Mouse (Mus musculus) small intestine, adult 2 months (tissue): Measurements from ENCODE around the gene Ctf2. TPM values are rescaled to one million over a fixed set of nuclear protein-coding genes. Genes with fewer than 3 reads are reported as not detected.
"Not testable (repeated sequence)": the region's sequence is repeated elsewhere in the genome, so short reads cannot be mapped to it uniquely, and the experiment has no call there.

Experiments
- H3K27ac ChIP-seq: fragments of 200-500 bp; 2 replicates; pipeline ENCODE4 v1.5.1; 2012; ENCODE audit warnings: low read depth, low read length, control low read depth, inconsistent platforms; ENCODE audit not compliant: insufficient read depth
- H3K27me3 ChIP-seq: fragments of 200-500 bp; 2 replicates; pipeline ENCODE4 v1.6.1; 2012; ENCODE audit warnings: mild to moderate bottlenecking, moderate library complexity, low read length, inconsistent platforms; ENCODE audit not compliant: control insufficient read depth, insufficient read depth
- H3K36me3 ChIP-seq: fragments of 200-500 bp; 2 replicates; pipeline ENCODE4 v1.6.1; 2012; ENCODE audit warnings: mild to moderate bottlenecking, low read length, control low read depth, inconsistent platforms; ENCODE audit not compliant: control insufficient read depth, insufficient read depth
- H3K4me1 ChIP-seq: fragments of 200-500 bp; 2 replicates; pipeline ENCODE4 v1.6.1; 2012; ENCODE audit warnings: low read length, inconsistent platforms, mixed read lengths; ENCODE audit not compliant: control insufficient read depth, insufficient read depth, insufficient read length
- H3K4me3 ChIP-seq: fragments of 200-500 bp; 2 replicates; pipeline ENCODE4 v1.5.1; 2012; ENCODE audit warnings: low read depth, mild to moderate bottlenecking, control low read depth, inconsistent platforms, low read length, moderate library complexity
- CTCF ChIP-seq: fragments of 200-500 bp; IDR thresholded peaks from 2 replicates; pipeline ENCODE4 v1.5.1; 2012; ENCODE audit warnings: low read depth, mild to moderate bottlenecking, control low read depth, inconsistent platforms, low read length, moderate library complexity, mixed read lengths; ENCODE audit not compliant: insufficient replicate concordance, insufficient read length; ENCODE audit errors: extremely low read depth
- POLR2A ChIP-seq: fragments of 200-500 bp; IDR thresholded peaks from 2 replicates; pipeline ENCODE4 v1.6.1; 2012; ENCODE audit warnings: low read depth, mild to moderate bottlenecking, control low read depth, inconsistent platforms, low read length, moderate library complexity
- WGBS: fragments of 180-500 bp; shearing (Covaris S2); methylation state at CpG from one replicate; pipeline ENCODE4 v1.1.7; 2018; 5-methylcytosine and 5-hydroxymethylcytosine counted together
- polyA plus RNA-seq: library from polyadenylated mRNA; depleted of rRNA; stranded (reverse); fragments of >200 nt; gene quantifications from 2 replicates; pipeline ENCODE4 v1.2.3, GENCODE M21; 2012; rRNA removed

Ctf2 gene
- polyA plus RNA-seq = not detected in 2 replicates

DNA sequence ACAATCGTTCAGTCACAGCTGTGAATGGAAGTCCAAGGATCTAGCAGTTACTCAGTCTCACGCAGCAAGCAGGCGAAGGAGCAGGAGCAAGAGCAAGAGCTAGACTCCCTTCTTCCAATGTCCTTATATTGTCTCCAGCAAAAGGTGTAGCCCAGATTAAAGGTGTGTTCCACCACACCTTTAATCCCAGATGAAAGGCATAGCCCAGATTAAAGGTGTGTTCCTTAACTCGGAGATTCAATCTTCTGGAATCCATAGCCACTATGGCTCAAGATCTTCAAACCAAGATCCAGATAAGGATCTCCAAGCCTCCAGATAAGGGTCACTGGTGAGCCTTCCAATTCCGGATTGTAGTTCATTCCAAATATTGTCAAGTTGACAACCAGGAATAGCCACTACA is at the start of gene Ctf2:
TSS of gene Ctf2 (minus strand) at position 101 of the 400 bp plus-strand sequence.
- H3K36me3 ChIP-seq, H3K4me3 ChIP-seq, H3K27ac ChIP-seq, H3K4me1 ChIP-seq, H3K27me3 ChIP-seq: not testable (repeated sequence)
- 63% methylated on average over 1 of the region's 5 CpGs for WGBS

DNA sequence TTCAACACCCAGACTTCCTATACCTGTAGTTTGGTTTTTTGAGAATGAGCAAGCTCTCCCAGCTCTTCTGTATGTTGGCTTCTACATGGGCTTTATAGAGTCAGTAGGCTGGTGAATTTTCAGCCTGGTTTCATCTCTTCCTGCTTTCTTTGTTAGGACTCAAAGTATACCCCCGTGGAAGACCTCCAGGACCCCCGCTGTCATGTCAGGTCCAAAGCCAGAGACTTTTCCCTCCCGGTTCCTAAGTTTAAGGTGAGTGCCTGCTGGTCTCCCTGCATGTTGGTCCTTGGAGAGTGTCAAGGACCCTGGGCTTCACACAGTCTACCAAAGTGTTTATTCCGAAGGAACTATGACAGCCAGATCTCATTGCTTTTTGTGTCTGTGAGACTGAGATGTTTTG is 46.4 kb upstream of the Ctf2 start:
- Histone ChIP-seq H3K4me3 (peak overlapping the region; percentile 97; the same call in 1 of the 2 replicates), H3K27me3 (no peaks in the 10 kb centered on the region), H3K27ac (no peak overlapping the region), H3K4me1 (no peaks in the 10 kb centered on the region; the same call in 1 of the 2 replicates), H3K36me3 (peaks cover 20% of the 10 kb centered on the region)
- WGBS = 72% methylated on average over 4 of the region's 4 CpGs
- TF ChIP-seq CTCF (no peak), POLR2A (no peak)

DNA sequence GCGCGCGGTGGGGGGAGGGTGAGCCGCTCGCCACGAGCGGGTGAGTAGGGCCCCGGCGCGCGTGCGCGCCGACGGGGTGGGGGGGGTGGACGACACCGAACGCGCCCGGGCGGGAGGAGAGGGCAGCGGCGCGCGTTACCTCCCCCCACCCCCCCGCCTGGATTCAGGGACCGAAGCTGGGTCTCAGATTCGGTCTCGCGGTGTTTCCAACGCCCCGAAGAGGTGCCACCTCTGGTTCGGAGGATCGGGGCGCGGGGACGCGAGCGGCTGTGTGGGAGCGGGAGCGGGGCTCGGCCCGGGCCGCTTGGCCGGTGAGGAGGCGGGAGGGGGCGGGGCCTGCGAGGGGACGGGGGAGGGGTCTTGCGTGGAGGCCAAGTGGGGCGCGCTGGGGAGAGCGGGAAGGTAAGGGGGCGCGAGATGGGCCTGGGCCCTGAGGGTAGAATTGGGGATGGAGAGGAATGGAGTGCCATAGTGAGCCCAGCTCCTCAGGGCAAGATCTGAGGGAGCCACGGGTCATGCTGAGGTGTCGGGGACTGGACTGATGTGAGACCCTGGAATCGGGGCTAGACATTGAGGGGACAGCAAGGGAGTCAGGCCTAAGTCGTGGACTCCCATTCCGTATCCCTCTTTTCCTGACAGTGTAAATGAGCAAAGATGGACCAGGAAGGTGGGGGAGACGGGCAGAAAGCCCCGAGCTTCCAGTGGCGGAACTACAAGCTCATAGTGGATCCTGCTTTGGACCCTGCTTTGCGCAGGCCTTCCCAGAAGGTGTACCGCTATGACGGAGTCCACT is 45.7 kb upstream of the Ctf2 start:
- Histone ChIP-seq H3K27ac (no peak overlapping the region), H3K36me3 (peaks cover 20% of the 10 kb centered on the region), H3K27me3 (no peaks in the 10 kb centered on the region), H3K4me3 (peak overlapping the region; percentile 97), H3K4me1 (no peaks in the 10 kb centered on the region; the same call in 1 of the 2 replicates)
- WGBS = 2% methylated on average over 64 of the region's 66 CpGs
- TF ChIP-seq POLR2A = no peak
- no peak for TF ChIP-seq CTCF

DNA sequence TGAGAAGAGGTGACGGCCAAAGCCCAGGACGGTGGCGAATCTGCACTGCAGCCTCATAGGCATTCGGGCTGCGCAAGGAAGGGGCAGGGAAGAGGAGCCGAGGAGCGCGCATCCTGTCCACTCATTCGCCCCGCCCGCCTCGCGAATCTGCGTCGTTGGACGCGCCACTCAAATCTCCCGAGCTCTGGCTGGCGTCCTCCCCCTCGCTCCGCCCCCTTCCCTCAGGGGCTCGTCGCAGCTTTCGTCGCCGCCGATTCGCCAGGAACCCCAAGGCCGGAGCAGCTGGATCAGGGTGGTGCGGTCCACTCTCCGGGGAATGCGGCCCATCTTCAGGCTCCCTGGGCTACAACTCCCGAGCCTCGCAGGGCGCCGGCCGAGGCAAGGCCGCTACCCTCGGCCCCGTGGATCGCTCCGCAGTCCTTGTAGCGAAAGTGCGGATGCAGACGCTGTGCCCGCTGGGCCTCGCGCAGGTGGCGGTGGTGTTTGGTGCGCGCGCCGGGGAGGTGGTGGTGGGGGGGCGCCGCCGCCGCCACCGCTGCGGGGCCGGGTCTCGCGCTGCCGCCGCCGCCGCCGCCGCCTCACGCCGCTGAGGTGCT is 45.0 kb upstream of the Ctf2 start:
- Histone ChIP-seq H3K4me1 (no peaks in the 10 kb centered on the region; the same call in 1 of the 2 replicates), H3K36me3 (peaks cover 15% of the 10 kb centered on the region), H3K4me3 (peak overlapping the region; percentile 97), H3K27ac (peak overlapping the region; percentile 97), H3K27me3 (no peaks in the 10 kb centered on the region)
- WGBS = 1% methylated on average over 69 of the region's 70 CpGs
- TF ChIP-seq CTCF = no peak
- peak; percentile 29; the same call in 1 of the 2 replicates for TF ChIP-seq POLR2A

DNA sequence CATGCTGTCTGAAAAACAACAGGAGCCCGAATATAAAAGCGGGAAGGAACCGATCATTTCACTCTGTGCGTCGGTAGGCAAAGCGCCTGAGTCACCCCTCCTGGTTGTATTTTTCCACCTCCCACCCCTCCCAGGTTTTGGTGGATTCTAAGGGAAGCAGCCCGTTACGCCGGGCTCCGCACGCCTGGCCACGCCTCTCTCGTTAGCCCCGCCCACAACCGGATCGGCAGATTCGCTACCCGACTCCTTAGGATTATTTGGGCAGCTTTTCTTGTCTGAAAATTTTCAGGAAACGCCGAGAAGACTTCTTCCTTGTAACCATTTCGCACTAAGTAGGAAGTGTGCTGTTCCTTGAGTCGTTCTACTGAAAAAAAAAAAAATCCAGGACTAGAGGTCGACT is 44.5 kb upstream of the Ctf2 start, which contains the start of gene Setd1a:
TSS of gene Setd1a (plus strand) at position 245 of the 400 bp plus-strand sequence.
- H3K27ac ChIP-seq = peak within 1 kb of the TSS; percentile 97
- WGBS = under 1% methylated on average over 23 of the region's 23 CpGs
- TF ChIP-seq POLR2A (no peak), CTCF (peak; percentile 18; the same call in 1 of the 2 replicates)

DNA sequence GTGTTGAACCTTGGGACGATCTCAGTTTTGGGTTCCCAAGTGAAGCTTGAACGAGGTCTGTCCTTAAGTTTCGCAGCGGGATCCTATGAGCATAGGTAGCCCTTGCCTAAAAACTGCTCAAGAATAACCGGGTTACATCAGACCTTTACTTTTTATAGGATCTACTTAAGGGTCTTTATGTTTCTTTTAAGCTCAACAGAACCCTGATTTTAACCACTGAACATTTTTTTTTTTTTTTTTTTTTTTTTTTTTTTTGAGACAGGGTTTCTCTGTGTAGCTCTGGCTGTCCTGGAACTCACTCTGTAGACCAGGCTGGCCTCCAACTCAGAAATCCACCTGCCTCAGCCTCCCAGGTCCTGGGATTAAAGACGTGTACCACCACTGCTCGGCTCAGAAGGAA is 43.9 kb upstream of the Ctf2 start:
- 68% methylated on average over 7 of the region's 7 CpGs for WGBS
- not testable (repeated sequence) for H3K36me3 ChIP-seq, H3K27me3 ChIP-seq, H3K27ac ChIP-seq, H3K4me1 ChIP-seq
- peak overlapping the region; percentile 97; the same call in 1 of the 2 replicates for H3K4me3 ChIP-seq

More for the DNA sequence above, 44.5 kb upstream of the Ctf2 start, which contains the start of gene Setd1a:
- Histone ChIP-seq H3K4me3 (peak within 1 kb of the TSS; percentile 97), H3K27me3 (no peaks in the 10 kb centered on the region), H3K4me1 (no peaks in the 10 kb centered on the region; the same call in 1 of the 2 replicates), H3K36me3 (peaks cover 12% of the 10 kb centered on the region)

DNA sequence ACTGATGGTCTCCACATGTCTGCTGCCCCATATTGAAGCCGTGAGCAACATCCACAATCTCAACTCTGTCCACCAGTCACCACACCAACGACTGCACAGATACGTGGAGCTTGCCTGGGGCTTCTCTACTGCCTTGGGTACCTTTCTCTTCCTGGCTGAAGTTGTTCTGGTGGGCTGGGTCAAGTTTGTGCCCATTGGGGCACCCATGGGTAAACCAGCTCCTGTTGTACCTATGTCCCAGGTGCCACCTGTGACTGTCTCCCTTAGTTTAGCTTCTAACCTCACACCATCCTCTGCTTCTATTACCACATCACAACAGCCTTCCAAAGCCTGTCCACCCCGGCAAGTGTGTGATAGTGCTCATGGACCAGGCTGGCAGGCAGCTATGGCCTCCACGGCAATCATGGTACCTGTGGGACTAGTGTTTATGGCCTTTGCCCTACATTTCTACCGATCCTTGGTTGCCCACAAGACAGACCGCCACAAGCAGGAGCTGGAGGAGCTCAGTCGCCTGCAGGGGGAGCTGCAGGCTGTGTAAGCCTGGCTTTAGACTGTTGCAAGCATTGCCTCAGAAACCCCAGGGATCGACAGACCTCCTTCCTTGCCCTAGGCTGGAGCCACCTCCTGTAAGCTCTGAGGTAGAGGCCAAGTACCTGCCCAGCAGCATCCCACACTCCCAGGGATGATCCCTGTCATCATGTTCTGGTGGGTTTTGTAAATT is 41.9 kb upstream of the Ctf2 start:
- Histone ChIP-seq H3K36me3 (no peaks in the 10 kb centered on the region), H3K27ac (no peak overlapping the region), H3K4me3 (no peak overlapping the region), H3K27me3 (no peaks in the 10 kb centered on the region), H3K4me1 (peaks cover 9% of the 10 kb centered on the region)
- TF ChIP-seq POLR2A (no peak), CTCF (peak; percentile 69; the same call in 1 of the 2 replicates)
- WGBS = 37% methylated on average over 9 of the region's 9 CpGs
